Mouse (Mus musculus) heart, postnatal 14 days (tissue): ENCODE data around the gene Fancc. TPM values are rescaled to one million over a fixed set of nuclear protein-coding genes. Genes with fewer than 3 reads are reported as not detected.

Source experiments
- DNase-seq, 2 experiments: peaks; one replicate each; pipeline ENCODE4 v3.0.0; 2021 to 2022
- intact Hi-C: fragments of 180-260 bp; cut with DNase I; formaldehyde crosslinking; loops from one replicate; pipeline ENCODE4 v1.15.1; 2025
- total RNA-seq, 2 experiments: library from RNA; stranded (reverse); gene quantifications; 2 replicates each; pipeline ENCODE4 v1.2.3; 2021

The Fancc gene
- total RNA-seq, 2 experiments from 2014 or later: 5.0 to 6.9 TPM

DNA sequence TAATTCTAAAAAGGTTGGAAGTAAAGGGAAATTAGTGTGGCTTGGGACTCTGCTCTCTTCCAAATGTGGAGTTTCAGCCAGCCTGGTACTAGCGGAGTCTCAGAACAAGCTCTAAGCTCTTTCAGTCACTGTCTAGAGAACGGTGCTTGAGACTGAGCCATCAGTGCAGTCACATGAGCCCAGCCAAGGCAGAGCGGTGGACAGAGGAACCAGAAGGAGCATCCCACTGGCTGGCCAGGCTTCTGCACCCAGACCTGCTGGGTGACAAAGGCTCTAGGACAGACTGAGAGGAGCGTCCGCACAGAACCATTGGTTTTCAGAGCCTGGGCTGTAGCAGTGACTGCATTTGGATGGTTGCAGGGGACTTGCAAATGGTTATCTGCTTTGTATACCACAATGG is 194.7 kb downstream of the Fancc start:
- intact Hi-C loops: no loop called here
- no peak for DNase-seq

DNA sequence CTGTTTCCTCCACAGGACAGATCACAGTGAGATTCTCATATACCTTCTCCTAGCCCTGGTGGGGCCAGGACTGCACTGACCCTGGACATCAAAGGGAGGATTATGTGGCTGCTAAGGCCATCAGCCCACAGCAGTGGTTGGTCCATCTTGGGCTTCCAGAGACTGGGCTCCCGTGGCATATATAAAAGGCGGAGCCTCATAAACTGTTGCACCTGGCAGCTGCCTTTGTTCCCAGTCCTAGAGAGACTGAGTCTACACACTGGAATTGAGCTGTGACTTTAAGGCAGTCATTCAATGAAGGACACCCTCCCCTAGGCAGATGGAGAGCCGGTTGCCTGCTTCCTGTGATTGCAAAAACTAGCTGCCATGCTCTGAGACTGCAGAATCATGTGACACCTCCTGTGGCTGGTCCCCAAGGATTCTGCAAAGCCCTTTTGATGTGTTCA is 195.3 kb downstream of the Fancc start:
- intact Hi-C loops: no loop called here
- DNase-seq: no peak

DNA sequence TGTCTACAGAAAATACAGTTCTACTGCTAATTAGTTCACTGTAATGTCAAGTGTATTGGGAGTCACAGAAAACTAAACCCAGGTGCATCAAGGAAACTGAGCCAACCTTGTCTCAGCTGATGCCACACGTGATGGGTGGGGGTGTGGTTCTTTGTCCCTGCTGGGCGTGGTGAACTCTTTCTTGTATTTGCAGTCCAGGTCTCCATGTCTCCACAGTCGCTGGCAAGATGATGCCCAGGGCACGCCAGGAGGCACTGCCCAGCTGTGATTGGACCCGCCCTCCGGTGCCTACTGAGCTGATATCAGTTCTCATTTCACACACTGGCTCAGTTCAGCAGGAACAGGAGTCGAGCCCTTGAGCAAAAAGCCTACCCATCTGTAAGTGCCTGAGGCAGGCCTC is 196.1 kb downstream of the Fancc start:
- DNase-seq: peak in 1 of 2 experiments; percentile 46
- intact Hi-C loops: no loop called here

DNA sequence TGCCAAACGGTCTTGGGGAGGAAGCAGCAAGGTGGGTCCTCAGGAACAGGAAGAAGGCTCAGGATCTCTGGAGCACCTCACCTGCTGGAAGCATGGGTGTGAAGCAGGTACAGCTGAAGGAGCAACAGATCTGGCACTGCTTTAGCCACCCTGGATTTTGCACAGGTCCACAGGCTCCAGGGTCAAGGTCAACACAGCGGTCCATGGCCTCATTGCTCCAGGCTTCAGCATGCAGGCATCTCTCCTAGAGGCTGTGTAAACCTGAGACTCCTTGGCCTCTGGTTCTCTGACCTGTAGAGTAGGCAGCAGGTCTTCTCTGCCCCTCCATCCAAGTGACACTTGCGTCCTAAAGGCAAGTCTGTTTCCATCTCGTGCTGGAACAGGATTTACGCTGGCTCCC is 198.1 kb downstream of the Fancc start:
- no peak for DNase-seq
- intact Hi-C loops: no loop called here

DNA sequence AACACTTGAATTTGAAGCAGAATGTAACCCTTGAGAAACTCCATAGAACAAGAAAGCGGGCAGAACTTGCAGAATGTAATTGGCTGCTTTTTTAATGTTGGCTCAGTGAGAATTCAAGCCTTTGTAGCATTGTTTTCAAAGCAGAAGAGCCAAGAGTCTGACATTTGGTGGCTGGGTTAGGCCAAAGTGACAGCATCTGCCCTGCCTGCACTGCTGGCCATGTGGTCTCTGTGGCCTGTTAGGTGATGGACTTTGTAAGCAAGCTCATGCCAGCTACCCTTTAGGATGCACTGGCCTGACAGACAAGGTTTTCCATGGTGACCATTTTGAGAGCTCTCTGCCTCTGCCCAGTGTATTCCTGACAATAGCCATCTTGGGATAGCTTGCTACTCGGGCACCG is 199.1 kb downstream of the Fancc start:
- DNase-seq: no peak
- intact Hi-C loops: no loop called here

DNA sequence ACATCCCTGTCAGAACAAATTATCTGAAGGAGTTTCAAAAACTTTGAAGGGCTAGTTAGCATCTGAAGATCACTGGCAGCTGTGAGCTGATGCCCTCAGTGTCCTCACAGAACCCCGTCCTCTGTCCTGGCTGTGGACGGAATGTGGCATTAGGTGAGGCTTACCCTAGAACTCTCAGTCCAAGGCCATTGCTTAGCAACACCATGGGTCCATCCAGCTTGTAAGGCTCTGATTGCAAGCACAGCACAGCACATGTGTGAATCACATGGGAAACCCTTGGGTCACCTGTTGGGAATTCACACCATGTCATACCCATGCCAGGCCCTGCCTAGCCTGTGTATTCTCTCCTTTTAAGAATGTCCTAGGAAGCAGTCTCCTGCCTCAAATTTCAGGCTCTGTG is 200.1 kb downstream of the Fancc start:
- no peak for DNase-seq
- intact Hi-C loops: no loop called here

DNA sequence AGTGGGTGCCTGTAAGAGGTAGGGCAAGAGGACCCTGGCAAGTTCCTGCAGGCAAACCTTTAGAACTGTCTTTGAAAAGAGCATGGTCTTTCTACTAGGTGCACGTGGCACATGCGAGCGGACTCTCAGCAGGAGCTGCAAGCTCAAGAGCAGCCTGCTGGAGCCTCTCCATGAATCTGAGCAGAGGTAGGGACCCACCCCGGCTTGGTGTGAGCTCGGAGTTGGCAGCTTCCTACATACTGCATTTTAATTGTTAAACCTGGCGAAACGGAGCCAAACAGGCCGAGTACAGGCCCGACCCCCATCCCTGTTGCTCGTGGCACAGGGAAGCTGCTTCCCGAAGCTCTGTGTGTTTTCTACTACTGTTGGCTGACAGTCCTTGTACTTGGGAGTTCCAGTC is 200.8 kb downstream of the Fancc start:
- DNase-seq: no peak
- intact Hi-C loops: no loop called here

DNA sequence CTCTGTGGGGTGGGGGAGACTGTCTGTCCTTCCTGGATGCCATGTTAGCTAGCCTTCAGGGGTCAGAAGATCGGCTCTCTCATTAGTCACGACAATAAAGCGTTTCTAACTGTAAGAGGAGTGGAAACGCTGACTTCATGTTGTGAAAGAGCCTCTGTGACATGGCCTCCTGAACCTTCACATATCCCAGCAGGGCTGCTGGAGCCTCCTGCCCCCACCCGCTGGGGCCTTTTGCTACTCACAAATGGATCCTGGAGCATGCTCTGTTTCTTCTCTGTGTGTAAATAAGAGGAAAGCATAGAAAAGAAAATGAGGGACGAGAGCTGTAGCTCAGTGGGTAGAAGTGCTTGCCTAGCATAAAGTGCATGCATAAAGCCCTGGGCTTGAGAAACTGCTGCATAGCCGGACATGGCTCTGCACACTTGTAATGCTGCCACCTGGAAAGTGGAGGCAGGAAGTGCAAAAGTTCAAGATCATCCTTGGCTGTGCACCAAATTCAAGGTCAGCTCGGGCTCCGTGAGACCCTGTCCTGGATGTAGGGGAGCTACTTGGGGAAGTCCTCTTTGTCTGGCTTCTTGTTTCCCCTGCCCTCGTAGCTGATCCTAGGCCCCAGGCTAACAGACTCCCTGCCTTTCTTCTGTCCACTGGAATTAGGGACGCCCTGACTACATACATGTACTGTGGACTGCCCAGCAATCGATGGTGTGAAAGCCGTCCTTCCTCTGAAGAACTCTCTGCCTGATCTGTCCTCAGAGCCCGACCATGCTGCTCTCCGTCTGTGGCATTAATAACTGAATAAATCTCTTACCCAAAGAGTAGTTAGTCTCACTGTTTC is 202.5 kb downstream of the Fancc start:
- peak; percentile 40 to 60 for DNase-seq
- intact Hi-C loops: loop anchor here (5.0 kb wide), 1 partner anchor 52 kb away; no protein-coding TSS in a partner anchor

DNA sequence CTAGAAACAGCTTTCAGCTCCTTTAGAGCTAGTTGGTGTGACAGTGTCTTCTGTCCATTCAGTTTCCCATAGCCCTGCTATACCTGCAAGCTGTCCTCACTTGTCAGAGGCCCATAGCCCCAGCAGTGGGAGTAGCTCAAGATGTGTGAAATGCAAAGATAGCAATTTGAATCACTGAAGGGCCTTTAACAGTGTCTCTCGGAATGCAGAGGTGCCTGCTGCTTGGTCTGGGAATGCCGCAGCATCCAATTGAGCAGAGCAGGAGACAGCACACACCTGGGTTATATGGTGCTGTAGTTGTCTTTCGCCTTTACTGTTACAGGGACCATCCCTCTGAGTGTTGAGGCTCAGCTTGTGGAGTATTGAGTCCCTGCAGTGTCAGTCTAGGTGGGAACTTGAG is 203.4 kb downstream of the Fancc start:
- intact Hi-C loops: loop anchor here (2.0 to 5.0 kb wide), 2 partner anchors 15 to 51 kb away; no protein-coding TSS in a partner anchor

DNA sequence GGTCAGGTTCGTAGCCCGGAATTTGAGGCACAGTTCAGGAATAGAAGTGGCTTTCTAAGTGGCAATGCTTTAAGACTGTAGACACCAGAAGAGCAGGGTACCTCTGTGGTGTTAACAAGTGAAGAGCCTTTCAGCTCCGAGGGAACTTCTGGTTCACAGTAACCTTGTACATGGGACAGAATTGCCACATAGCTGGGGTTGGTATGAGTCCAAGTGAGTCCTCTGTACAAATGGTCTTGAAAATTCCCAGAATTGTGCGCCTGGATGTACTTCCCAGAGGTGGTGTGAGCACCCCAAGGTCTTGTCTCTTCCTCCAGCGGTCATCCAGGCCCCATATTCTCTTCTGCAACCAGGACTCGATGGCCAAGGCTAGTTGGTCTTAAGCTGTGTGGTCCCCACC is 206.1 kb downstream of the Fancc start:
- intact Hi-C loops: loop anchor here (5.0 kb wide), 1 partner anchor 49 kb away; no protein-coding TSS in a partner anchor
- no peak for DNase-seq

More for the DNA sequence above, 203.4 kb downstream of the Fancc start:
- no peak for DNase-seq

DNA sequence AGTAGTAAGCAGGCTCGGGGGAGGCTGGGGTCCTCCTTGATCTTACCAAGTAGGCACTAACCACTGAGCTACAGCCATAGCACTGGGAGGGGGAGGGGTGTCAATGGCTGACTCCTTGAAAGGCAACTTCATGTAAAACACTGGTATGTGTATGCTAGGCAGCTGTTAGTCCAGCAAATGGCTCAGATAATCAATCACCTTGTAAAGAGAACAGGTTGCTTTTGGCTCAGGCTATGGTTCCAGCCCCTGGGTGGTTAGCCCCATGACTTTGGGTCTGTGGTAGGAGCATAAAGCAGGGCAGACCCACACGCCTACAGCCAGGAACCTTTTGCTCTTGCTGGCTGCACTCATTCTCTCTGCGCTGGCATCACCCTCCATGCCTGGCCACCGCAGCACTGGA is 207.0 kb downstream of the Fancc start:
- DNase-seq: no peak
- intact Hi-C loops: loop anchor here (5.0 kb wide), 1 partner anchor 48 kb away; no protein-coding TSS in a partner anchor

DNA sequence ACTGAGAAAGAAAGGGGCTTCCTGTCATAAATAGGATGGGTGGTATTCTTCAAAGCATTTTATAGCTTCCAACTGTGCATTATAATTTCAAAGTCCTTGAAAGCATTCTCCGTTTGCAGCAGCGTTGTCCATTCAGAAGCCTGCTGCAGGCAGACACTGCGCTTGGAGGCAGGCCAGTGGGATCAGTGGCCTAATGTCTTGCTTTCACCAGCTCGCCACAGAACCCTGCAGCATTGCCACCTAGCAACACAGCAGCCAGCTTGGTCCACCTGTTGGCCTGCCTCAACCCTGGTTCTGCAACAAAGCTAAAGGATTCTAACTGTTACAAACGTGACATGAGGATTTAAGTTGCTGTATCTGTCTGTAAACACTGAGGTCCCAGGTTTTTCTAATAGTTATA is 207.4 kb downstream of the Fancc start:
- intact Hi-C loops: loop anchor here (5.0 kb wide), 2 partner anchors 37 to 47 kb away; no protein-coding TSS in a partner anchor
- DNase-seq: no peak

DNA sequence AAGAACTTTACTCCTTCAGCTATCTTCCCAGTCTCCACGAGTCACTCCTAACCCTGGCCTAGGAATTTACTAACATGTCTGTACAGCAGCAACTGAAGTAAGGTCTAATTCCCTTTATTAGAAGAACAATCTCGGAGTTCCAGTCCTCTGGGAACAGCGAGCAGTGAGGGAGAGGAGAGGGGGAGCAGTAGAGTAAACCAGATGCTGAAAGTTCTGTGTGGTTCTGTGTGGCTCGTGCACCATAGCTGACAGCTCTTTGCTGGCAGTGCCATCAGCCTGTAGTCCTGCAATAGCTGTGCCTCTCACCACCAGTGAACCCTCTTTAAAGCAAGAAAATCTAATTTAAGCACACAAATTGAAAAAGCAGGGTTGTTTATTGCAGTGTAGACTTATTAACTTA is 207.9 kb downstream of the Fancc start:
- intact Hi-C loops: loop anchor here (5.0 kb wide), 1 partner anchor 37 kb away; no protein-coding TSS in a partner anchor
- no peak for DNase-seq

DNA sequence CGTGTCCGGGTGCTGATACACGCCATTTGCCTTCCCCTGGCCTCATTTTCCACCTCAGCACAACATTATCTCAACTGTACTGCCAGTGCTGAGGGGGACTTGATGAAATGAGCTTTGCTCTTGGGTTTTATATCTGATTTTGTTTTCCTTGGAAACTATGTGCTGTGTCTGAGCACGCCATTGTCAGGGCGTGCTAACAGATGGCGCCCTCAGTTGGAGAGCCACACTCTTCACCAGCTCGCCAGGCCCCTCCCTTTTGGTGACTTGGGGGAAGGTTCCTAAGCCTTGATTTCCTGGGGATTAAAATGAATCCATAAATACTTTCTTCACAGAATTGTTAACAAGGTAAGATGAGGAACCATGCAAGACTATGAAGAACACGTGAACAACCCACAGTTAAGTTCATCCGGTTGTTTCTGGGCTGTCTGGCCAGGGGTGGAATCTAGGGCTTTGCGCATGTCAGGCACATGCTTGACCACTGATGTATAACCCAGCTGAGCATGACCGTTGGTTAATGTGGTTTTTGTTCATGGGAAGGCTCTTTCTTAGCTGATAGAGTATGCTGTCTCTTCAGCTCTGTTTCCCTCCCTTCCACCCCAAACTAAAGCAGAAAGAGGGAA is 210.5 kb downstream of the Fancc start:
- no peak for DNase-seq
- intact Hi-C loops: loop anchor here (5.0 kb wide), 1 partner anchor 34 kb away; no protein-coding TSS in a partner anchor

DNA sequence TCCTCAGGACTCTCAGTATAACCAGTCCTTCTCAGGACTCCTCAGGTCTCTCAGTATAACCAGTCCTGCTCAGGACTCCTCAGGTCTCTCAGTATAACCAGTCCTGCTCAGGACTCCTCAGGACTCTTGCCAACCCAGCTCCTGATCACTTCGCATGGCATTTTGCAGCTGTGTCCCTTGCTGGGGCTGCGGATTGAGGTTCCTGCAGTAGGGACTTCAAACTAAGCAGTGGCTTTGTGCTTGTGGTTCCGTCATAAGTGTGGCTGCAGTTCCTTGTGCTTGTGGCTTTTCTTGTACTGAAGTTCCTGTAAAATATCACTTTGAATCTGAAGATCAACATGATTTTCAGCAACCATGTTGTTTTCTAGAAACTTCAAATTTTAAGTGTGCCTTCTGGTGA is 212.3 kb downstream of the Fancc start:
- no peak for DNase-seq
- intact Hi-C loops: loop anchor here (5.0 kb wide), 2 partner anchors 32 to 237 kb away; no protein-coding TSS in a partner anchor

DNA sequence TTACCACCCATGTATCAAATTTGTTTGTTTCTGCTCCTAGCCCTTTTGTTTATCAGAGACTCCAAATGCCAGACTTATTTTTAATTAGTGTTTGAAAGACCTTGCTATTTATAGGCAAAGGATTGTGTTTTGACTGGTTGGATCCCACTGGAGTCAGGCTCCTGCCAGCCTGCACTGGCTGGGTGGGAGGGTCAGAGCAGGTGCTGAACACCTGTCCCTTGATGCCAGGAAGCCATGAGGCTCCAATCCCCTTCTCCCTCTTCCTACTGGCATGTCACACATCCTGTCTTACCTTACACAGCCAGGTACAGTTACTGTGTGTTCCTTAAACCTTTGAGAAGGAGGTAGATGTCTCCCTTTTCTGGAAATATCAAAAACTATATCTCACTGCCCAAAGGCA is 213.8 kb downstream of the Fancc start:
- intact Hi-C loops: loop anchor here (5.0 kb wide), 1 partner anchor 236 kb away; no protein-coding TSS in a partner anchor
- DNase-seq: no peak

DNA sequence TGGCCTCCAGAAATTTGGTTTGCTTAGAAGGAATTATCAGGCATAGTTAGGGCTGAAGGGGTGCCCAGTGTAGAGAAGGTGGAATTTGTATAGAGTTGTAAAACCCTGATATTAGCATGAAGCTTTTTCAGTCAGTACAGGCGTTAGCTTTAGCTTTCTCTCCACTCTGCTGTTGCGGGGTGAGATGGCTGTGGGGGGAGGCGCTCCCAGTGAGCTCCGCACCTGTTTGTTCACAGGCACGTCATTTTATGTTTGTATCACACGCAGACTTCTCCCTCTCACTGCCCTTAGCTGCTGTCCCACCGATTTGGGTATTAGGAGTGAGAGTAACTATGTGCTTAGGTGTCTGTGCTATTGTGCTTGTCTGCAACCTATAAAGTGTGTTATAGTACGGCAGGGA is 215.9 kb downstream of the Fancc start:
- intact Hi-C loops: loop anchor here (5.0 kb wide), 1 partner anchor 234 kb away; no protein-coding TSS in a partner anchor
- no peak for DNase-seq

DNA sequence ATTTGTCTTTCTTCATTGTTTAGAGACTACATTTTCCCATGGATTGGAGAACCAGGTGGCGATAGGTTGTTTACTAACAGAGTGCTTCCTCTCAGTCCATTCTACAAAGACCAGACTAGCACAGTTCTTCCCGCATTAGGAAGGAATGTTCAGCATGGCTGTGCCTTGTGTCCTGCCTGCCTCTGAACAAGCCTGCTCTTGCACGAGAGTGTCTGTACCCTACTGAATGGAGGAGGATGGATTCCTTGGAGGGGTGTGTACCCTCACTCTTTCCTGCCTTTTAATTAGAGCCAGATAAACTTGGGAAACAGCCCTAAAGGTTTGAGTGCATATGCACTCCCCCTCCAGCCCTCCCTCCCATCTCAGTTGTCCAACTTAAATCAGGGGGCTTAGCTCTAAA is 216.7 kb downstream of the Fancc start:
- DNase-seq: no peak
- intact Hi-C loops: loop anchor here (5.0 kb wide), 1 partner anchor 233 kb away; no protein-coding TSS in a partner anchor

DNA sequence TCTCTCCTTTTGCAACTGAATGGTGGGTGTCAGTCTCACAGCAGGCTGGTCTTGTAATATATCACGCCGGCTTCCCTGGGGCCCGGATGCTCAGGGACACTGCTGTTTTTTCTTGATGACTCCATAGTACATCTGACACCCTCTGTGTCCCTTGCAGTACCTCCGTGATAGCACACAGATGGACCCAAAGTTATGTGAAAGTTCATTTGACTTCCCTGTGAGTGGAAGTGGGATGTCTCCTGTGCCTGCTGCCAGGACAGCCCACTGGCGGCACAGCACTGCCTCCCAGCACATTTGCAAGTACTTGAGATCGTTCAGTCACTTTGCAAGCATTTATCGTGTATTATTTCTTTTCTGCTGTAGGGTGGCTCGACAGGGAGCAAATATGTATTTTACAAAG is 217.3 kb downstream of the Fancc start:
- intact Hi-C loops: loop anchor here (2.0 to 10.0 kb wide), 4 partner anchors 13 to 285 kb away; no protein-coding TSS in a partner anchor
- no peak for DNase-seq

DNA sequence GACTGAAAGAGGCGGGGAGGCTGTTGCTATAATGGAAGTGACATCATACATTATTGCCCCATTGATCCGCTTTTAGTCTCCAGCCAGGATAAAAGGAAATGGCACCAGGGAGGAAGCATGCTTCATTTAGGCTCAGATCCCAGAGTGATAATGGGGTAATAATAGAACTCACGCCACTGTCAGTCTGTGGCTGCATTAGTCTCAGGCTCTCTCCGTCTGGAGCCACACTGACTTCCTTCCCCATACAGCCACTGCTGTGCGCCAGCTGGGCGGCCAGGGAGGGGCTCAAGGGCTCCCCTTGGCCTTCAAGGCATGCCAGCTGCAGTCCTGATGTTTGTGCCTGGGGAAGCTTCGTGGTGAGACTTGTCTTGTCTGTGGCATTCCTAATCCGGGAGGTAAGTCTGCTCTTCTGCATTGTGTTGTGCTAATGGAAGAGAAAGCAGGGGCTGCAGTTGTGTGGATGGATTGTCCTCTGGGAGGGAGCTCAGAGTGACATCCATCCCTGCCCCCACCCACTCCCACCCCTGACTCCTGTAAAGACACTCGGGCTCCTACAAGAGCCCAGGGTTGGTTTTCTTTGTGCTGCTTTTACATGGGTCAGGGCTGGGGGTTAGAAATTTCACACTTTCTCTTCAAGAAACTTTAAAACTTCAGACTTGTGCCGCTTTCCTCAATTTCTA is 218.1 kb downstream of the Fancc start:
- peak; percentile 62 for DNase-seq
- intact Hi-C loops: loop anchor here (2.0 to 10.0 kb wide), 3 partner anchors 14 to 286 kb away; no protein-coding TSS in a partner anchor
